Mouse (Mus musculus) brain, embryonic 14.5 days (tissue): ENCODE measurements around the gene Henmt1.

Experiments used
- CTCF ChIP-seq: fragments of 200-500 bp; IDR thresholded peaks from 2 replicates; pipeline ENCODE4 v1.5.1; 2012; ENCODE audit warnings: inconsistent platforms, mild to moderate bottlenecking, moderate library complexity, borderline replicate concordance; ENCODE audit not compliant: insufficient read depth, insufficient read length; ENCODE audit errors: extremely low read depth
- POLR2A ChIP-seq: fragments of 200-500 bp; IDR thresholded peaks from 2 replicates; pipeline ENCODE4 v1.6.1; 2012; ENCODE audit warnings: mild to moderate bottlenecking, inconsistent platforms, borderline replicate concordance; ENCODE audit not compliant: poor library complexity, insufficient read depth, insufficient read length, severe bottlenecking; ENCODE audit errors: extremely low read depth

GRCm38 (mm10) chr3:108910303-108911080, 29.2 kb upstream of the Henmt1 start:
- TF ChIP-seq CTCF = no peak
- no peak for TF ChIP-seq POLR2A
